Mouse (Mus musculus) C2C12 (cell line): ENCODE measurements around the gene Ppfia4.

Experiments
- CEBPB ChIP-seq: IDR thresholded peaks from one replicate; pipeline ENCODE4 v1.6.1; 2011; ENCODE audit warnings: low read depth, mild to moderate bottlenecking, control low read depth, moderate library complexity
- CTCF ChIP-seq: IDR thresholded peaks from one replicate; pipeline ENCODE4 v1.5.1; 2011; ENCODE audit not compliant: control insufficient read depth, insufficient read depth, insufficient read length
- MAX ChIP-seq: IDR thresholded peaks from one replicate; pipeline ENCODE4 v1.6.1; 2011; ENCODE audit warnings: mild to moderate bottlenecking, control low read depth
- MYOD1 ChIP-seq: IDR thresholded peaks from one replicate; pipeline ENCODE4 v1.6.1; 2011; ENCODE audit warnings: low read depth; ENCODE audit not compliant: control insufficient read depth, insufficient read length
- MYOG ChIP-seq: IDR thresholded peaks from one replicate; pipeline ENCODE4 v1.6.1; 2011; ENCODE audit not compliant: control insufficient read depth, insufficient read length; ENCODE audit errors: extremely low read depth
- USF1 ChIP-seq: IDR thresholded peaks from one replicate; pipeline ENCODE4 v1.6.1; 2011; ENCODE audit warnings: low read depth, mild to moderate bottlenecking, control low read depth, moderate library complexity

DNA sequence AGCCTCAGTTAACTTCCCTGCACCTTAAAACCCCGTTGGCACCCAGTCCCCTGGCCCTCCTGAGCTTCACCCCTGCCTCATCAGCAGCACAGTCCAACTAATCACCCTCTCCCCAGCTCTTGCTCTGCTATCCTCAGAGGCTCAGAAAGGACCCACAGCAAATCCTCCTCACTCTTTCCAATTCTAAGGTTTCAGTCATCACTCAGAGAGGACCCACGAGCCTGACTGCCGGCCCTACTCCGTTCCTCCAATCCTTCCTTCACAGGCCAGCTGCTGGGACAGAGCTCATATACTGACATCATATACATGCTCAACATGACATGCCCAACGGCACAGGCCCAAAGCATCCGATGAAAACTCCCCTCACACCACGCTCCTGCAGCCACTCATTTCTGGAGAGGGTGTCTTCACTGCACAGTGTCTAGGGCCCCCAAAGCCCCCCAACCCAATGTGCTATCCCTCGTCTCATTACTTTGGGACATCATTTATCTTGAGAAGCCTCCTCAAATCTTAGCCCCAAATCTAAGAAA, 10.1 kb upstream of the Ppfia4 start:
- TF ChIP-seq CEBPB (no peak), CTCF (no peak), MYOD1 (no peak), MAX (no peak), USF1 (no peak), MYOG (no peak)
